Mouse (Mus musculus) naive thymus-derived CD4-positive, alpha-beta T cell, adult 2 months (primary cell): Measurements from ENCODE around the gene Npb.
A peak's percentile ranks its signal among the peaks of the same experiment; 100 is the strongest.
"Not testable (repeated sequence)": the region's sequence is repeated elsewhere in the genome, so short reads cannot be mapped to it uniquely, and the experiment has no call there.

Experiments used
- DNase-seq: peaks from one replicate; pipeline ENCODE4 v3.0.0-alpha.2; 2011; ENCODE audit warnings: low read depth

Gene Npb

GRCm38 (mm10) chr11:120580190-120580589 lies 28.1 kb upstream of the Npb start:
- no peak for DNase-seq

GRCm38 (mm10) chr11:120580871-120581331 lies 27.4 kb upstream of the Npb start:
- peak; percentile 59 for DNase-seq

GRCm38 (mm10) chr11:120581490-120582267 lies 26.6 kb upstream of the Npb start, which contains the start of gene Arhgdia:
Gene Arhgdia, minus strand, starts transcription at chr11:120581624.
- DNase-seq: peak; percentile 93

GRCm38 (mm10) chr11:120582268-120582981 lies 25.9 kb upstream of the Npb start:
- peak; percentile 84 for DNase-seq

- not testable (repeated sequence) for DNase-seq
Measured at GRCm38 (mm10) chr11:120582982-120583293, 25.3 kb upstream of the Npb start.

GRCm38 (mm10) chr11:120583937-120584336 lies 24.3 kb upstream of the Npb start:
- DNase-seq: no peak

- DNase-seq: no peak
Measured at GRCm38 (mm10) chr11:120588531-120588930, 19.7 kb upstream of the Npb start.

GRCm38 (mm10) chr11:120597240-120598235 lies 10.7 kb upstream of the Npb start:
- peak; percentile 49 for DNase-seq

GRCm38 (mm10) chr11:120598283-120598989 lies 9.8 kb upstream of the Npb start, which contains the start of the genes Alyref and Anapc11:
Gene Alyref, minus strand, starts transcription at chr11:120598365.
Gene Anapc11, plus strand, starts transcription at chr11:120598421.
- peak; percentile 98 for DNase-seq

GRCm38 (mm10) chr11:120598990-120599549 lies 9.2 kb upstream of the Npb start:
- DNase-seq: no peak

- peak; percentile 84 for DNase-seq
Measured at GRCm38 (mm10) chr11:120600716-120601115, 7.6 kb upstream of the Npb start.

GRCm38 (mm10) chr11:120603545-120603944 lies 4.7 kb upstream of the Npb start:
- DNase-seq: no peak

- DNase-seq: no peak
Measured at GRCm38 (mm10) chr11:120605667-120606066, 2.6 kb upstream of the Npb start.

- DNase-seq: no peak
Measured at GRCm38 (mm10) chr11:120606764-120607163, 1.5 kb upstream of the Npb start.

GRCm38 (mm10) chr11:120609250-120609649 lies 973 bp downstream of the Npb start:
- DNase-seq: no peak

- DNase-seq: no peak
Measured at GRCm38 (mm10) chr11:120610477-120611046, 2.3 kb downstream of the Npb start.

GRCm38 (mm10) chr11:120612763-120613162 lies 4.5 kb downstream of the Npb start:
- peak; percentile 88 for DNase-seq

GRCm38 (mm10) chr11:120613481-120613972 lies 5.2 kb downstream of the Npb start:
- no peak for DNase-seq

GRCm38 (mm10) chr11:120613976-120614375 lies 5.7 kb downstream of the Npb start:
- no peak for DNase-seq

GRCm38 (mm10) chr11:120615167-120615566 lies 6.9 kb downstream of the Npb start:
- DNase-seq: no peak
